Mouse (Mus musculus): ENCODE results near the gene Sval1. TPM values are rescaled to one million over a fixed set of nuclear protein-coding genes. Genes with fewer than 3 reads are reported as not detected.

Gene Sval1
- total RNA-seq (2023; ENCODE audit: inconsistent age) = not detected in 4 replicates

DNA sequence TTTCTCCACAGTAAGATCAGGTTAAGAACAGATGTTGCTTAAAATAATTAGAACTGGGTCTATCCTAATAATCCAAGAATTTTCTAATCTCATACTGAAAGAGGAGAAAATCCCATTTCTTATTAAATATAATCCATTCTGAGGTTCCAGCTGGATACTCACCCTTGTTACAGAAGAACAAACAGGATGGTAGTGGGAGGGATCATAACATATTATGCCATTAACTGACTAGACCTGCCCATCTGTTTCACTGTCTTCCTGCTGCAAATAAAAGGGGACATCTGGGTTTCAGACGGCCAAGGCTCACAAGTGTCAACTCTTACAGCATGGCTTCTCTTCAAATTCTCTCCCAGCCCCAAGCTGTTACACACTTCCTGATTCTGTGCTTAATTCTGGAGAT lies at the start of gene Sval1:
TSS of gene Sval1 (plus strand) at position 301 of the 400 bp plus-strand sequence.

DNA sequence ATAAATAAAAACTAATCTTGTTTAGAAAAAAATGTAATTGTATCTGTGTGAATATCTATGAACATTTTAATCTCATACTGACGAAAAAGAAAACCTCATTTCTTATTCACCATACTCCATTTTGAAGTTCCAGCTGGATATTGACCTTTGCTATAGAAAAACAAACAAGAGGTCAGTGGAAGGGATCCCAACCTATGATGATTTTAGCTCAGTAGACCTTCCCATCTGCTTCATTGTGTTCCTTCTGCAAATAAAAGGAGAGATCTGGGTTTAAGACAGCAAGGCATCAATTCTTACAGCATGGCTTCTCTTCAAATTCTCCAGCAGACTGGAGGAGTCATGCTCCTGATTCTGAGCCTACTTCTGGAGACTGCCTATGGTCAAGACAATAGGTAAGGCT lies 16.4 kb downstream of the Sval1 start, which contains the start of gene Sval3:
TSS of gene Sval3 (plus strand) at position 301 of the 400 bp plus-strand sequence.

Other genes starting within 250 kb of the Sval1 start
- 1.1 TPM in 1 of 4 replicates, not detected in the others for gene Kel, start 247.3 kb upstream of the Sval1 start, total RNA-seq (2023; ENCODE audit: inconsistent age)
- not detected in 4 replicates for gene Olfr459, start 176.5 kb upstream of the Sval1 start, total RNA-seq (2023; ENCODE audit: inconsistent age)
- not detected in 4 replicates for gene Pip, start 104.1 kb upstream of the Sval1 start, total RNA-seq (2023; ENCODE audit: inconsistent age)
- gene Sval2, start 98.6 kb upstream of the Sval1 start, total RNA-seq (2023; ENCODE audit: inconsistent age) = not detected in 4 replicates
- not detected in 4 replicates for gene Sval3, start 16.5 kb downstream of the Sval1 start, total RNA-seq (2023; ENCODE audit: inconsistent age)
- not detected in 4 replicates for gene Sva, start 86.8 kb downstream of the Sval1 start, total RNA-seq (2023; ENCODE audit: inconsistent age)
- not detected in 4 replicates for gene Tas2r139, start 189.3 kb downstream of the Sval1 start, total RNA-seq (2023; ENCODE audit: inconsistent age)